Mouse (Mus musculus): ENCODE data around the gene Mlst8.

Mlst8 gene

DNA sequence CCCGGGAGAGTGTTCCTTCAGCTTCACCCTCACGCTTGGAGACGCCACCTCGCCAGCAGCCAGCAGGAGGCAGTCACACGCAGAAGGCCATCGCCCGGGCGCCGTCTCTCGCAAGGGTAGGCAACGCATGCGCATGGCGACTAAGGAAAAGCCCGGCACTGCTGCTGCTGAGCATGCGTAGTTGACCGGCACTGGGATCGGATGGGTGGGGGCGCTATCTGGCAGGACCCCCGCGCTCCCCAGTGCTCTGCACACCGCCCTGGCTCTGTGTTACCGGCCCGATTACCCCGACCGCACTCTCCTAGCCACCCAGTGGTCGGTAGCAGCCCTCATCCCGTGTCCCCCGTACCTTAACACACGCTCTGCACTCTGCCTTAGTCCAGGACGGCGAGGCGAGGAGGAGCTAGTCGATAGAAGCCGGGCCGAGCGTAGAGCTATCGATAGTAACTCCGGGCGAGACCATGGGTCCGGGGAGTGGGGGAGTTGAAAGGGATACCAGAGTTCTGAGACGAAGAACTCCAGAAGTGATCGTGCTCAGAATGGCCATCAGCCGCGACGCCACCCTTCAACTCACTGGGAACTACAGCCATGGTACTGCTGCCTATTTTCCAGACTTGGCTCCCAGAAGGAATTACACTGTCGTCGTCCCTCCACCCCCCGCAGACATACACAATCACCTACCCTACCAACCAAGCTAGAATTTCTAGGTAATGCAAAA, at the start of gene Mlst8:
Gene Mlst8, minus strand, starts transcription at position 416 of the 718 bp plus-strand sequence.
- peak; percentile 95 for DNase-seq

DNA sequence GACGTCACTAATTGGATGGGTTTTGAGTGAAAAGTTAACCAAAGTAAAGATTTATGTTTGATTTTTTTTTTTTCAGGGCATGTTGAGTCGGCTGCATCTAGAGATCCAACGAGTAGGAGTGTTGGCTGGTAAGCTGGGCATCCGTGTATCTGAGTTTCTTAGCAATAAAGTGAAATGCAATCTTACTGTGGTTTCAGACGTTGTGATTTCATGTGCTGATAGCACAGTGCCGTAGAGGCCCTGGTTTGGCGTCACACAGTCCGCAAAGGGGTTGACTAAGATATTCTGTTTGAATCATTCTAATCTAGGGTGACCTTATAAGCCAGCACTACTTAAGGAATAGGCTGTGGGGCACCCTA, 49.7 kb upstream of the Mlst8 start:
- no peak for DNase-seq

DNA sequence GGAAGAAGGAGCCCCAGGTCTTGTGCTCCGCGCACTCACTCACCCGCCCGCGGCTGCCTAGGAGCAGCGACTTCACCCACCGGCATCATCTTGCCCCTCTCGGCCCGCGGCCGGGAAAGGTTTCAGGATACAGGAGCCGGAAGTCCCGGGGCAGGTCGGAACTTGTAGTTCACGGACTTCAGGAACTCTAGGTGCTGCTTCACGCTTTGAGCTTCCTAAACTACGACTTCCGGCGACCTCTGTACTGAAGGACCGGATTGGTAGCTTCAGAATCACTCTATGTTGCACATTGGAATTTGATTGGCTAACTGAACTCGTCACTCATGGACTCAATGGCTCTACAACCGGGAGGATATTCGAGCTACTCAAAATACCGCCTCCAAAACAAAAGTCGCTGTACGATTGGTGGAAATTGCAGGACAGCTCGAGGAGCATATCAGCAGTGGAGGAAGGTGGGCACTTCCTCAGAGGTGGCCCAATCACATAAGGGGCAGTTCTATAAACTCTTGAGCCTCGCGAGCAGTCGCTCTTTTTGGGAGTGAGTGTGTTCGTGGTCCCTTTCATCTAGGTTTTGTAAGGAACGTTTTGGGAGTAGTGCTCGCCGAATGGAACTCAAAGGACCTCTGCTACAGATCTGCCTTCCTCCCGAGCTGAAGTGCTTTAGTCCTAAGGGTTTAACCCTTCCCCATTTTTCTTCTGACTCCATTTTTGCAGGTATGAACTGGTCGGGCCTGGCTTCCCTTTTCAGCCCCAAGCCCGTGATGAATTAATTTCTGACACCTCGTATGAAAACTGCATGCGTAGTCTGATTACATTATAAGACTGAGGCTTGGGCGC, 49.1 kb upstream of the Mlst8 start, which contains the start of gene Traf7:
Gene Traf7, minus strand, starts transcription at position 216 of the 837 bp plus-strand sequence.
- peak; percentile 99 for DNase-seq

DNA sequence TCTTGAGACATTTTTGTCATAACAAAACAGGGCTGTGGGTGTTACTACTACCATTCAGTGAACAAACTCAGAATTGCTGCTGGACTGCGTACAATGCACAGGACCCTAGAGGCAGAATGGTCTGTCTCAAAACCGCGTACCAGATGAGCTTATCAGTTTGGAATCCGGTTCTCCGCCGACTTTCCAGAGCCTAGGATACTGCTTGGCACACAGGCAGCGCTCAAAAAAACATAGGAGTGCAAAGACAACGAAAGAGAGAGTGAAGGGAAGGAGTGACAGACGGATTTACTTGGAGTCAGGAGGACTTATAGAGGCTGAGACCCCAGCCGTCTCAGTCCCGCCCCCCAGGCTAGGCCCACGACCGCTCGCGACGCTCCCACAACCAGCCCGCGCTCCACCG, 48.4 kb upstream of the Mlst8 start:
- no peak for DNase-seq

DNA sequence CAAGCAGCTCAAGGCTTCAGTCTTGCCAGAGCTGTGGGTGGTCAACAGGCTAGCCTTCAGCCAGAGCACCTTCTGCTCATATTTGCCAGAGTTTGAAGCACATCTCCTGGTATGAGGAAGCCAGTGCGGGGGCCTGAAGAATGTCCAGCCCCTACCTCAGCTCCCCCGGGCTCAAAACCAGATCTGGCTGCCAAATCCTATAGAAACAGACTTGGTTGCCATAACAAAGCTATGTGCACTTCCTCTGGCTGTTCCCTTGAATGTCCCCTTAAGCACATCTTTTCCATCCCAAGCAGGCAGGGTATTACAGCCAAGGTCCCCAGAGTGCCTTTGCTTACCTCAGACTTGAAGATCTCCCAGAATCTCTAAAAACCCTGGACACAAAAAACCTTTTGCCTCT, 45.9 kb upstream of the Mlst8 start:
- no peak for DNase-seq

DNA sequence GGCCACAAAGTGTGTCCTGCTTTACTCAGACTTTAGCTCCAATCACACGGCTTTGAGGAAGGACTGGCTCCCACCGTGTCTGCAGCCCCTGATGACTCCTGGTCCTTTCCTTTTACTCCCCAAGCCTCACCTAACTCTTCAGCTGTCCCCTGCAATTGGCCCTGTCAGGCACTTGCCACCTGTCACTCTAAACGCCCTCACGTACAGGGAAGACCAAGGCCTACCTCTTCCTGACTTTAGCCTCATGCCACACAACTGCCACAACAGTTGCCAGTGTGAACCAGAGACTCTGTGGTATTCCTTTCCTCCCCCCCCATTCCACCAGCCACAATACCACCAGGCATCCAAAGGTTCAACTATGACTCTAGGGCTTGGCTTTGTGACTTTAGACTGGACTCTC, 41.6 kb upstream of the Mlst8 start:
- no peak for DNase-seq

DNA sequence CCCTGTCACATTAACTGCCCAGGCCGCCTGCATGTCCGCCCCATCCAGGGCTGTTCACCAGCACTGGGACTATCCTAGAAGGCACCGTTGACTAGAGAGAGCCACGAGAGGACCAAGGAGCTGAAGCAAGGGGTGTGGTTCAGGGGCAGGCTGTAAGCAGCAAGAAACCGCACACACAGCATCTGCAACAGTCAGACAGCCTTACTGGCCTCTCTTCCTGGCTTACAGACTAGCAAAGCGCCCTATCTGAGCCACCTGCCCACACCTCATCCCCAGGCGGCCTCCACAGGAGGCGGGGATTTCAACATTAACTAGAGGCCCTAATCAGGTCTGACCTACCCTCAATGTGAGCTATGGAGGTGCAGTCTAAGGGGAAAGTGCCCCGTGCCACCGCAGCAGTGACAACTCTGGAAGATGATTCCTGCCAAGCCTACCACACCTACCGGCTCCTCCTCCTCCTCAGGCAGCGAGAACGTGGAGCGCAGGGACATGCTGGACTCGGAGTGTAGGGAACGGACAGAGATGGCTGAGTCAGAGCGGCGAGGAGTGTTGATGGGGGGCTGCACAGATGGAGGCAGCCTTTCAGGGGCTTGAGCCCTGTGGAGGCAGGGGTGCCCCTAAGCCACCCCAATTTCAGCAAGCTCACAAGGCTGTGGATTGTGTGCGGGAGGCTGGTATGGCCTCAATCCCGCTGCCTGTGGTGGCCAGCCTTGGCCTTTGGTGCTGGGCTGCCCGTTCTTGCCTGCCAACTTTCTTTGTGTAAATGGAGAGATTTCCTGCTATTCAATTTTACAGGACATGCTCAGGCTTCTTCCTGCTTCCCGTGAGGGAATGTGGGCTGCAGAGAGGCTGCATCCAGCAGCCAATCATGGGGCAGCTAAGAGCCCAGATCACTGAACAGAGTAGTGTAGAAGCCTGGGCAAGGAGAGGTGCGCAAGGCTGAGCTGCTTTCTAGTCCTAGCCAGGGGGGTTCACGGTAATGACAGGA, 35.7 kb upstream of the Mlst8 start:
- DNase-seq = peak; percentile 25

DNA sequence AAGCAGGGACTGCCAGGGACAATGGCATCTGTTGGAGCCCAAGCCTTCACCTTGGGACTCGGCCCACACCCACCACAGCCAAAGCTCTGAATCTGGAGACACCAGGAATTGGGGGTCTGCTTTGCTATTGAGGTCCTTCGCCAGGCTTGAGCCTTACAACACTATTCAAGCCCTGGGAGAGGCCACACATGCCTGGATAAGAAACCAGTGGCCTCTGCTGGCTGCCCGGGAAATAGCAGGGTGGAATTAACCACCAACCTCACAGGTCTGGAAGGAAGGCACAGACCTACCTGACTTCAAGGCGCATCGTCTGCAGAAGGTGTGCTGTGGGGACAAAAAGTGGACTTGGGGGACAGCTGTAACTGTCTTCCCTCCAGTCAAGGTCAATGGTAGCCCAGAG, 34.7 kb upstream of the Mlst8 start:
- DNase-seq = peak; percentile 49

DNA sequence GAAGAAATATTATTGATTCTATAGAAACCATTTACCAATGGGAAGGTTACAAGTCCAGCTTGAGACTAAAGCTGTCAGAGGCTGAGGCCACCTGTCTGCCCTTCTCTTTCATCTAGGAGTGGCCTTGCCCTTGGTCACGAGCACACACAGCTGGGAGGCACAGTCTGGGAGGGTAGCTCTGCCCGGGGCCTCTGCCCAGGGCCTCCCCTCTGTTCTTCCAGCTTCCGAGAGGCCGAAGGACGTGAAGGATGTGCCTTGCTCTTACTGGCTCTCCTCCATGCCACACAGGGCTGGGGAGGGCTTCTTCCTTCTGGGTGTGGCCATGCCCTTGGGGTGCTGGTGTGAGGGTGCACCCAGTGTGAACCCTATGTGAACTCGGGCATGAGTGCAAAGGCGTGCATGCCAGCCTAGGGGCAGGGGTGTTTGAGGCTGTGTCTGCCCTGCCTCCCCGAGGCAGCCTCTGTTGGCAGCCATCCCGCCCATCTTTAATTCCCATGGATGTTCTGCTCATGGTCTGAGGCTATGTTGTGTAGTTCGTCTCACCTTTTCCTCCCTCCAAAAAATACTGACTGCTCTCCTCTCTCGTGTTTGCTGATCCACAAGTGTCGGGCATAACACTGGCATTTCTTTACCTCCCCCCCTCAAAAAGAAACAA, 29.1 kb upstream of the Mlst8 start:
- DNase-seq = no peak

DNA sequence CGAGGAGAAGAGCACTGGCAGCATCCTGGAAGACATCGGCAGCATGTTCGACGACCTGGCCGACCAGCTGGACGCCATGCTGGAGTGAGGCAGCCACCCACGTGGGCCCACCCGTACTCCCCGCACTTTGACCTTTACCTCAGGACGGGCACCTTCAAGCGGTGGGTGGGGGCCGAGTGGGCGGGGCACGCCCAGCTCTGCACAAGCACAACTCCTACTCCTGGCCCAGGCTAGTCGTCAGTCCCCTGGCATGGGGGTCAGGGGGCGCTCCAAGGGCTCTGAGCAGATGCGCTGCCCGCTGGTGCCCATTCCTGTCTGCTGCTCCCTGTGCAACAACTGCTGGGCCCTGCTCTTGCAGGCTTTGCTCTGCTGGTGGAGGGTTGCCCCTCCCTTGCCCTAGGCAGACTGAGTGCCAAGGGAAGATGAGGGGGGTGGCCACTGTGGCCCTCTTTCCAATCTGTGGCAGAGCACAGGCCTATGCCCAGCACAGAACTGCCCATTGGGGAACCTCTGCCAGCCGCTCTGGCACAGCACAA, 28.3 kb upstream of the Mlst8 start:
- no peak for DNase-seq

DNA sequence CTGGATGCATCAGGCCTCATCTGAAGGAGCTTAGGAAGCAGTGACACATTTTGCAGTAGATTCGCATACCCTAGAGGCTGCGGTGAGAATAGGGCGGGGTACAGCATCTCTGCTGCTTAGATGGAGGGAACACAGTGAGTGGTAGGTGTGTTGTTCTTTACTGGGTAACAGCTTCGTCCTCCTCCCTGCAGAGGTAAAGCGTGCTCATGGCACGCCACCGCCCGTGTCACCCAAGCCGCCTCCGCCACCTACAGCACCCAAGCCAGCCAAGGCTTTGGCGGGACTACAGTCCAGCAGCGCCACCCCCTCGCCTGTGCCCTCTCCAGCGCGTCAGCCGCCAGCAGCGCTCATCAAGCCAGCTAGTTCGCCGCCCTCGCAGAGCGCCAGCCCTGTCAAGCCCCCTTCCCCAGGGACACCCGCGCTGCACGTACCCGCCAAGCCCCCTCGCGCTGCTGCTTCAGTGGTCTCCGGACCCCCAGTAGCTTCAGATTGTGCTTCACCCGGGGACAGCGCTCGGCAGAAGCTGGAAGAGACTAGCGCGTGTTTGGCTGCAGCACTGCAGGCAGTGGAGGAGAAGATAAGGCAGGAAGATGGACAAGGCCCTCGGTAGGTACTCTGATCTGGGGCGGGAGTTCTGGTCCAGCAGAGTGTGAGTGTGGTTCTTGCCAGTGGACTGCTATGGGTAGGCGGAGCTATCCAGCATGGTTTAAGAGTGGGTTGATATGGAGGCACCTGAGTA, 27.6 kb upstream of the Mlst8 start:
- DNase-seq = no peak

DNA sequence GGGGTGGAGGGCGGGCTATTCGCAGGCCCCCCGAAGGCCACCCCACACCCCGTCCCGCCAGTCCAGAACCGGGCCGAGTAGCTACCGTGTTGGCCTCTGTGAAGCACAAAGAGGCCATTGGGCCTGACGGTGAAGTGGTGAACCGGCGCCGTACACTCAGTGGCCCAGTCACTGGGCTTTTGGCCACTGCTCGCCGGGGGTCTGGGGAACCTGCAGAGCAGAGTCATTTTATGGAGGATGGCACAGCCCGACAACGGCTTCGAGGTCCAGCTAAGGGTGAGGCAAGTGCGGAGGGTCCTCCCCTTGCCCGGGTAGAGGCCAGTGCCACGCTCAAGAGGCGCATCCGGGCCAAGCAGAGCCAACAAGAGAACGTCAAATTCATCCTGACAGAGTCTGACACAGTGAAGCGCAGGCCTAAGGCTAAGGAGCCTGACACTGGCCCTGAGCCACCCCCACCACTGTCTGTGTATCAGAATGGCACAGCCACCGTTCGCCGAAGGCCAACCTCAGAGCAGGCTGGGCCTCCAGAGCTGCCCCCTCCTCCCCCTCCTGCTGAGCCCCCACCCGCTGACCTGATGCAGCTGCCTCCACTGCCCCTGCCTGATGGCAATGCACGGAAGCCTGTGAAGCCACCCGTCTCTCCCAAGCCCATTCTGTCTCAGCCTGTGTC, 26.5 kb upstream of the Mlst8 start:
- DNase-seq = no peak

DNA sequence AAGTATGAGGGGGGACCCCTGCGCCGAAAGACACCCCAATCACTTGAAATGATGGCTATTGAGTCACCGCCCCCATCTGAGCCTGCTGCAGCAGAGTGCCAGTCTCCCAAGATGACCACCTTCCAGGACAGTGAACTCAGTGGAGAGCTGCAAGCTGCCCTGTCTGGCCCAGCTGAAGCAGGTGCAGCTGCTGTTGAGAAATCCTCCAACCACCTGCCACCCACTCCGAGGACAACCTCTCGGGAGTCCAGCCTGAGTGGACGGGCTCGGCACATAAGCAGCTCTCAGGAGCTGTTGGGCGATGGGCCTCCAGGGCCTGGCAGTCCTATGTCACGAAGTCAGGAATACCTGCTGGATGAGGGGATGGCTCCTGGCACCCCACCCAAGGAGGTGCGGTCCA, 25.2 kb upstream of the Mlst8 start:
- no peak for DNase-seq

DNA sequence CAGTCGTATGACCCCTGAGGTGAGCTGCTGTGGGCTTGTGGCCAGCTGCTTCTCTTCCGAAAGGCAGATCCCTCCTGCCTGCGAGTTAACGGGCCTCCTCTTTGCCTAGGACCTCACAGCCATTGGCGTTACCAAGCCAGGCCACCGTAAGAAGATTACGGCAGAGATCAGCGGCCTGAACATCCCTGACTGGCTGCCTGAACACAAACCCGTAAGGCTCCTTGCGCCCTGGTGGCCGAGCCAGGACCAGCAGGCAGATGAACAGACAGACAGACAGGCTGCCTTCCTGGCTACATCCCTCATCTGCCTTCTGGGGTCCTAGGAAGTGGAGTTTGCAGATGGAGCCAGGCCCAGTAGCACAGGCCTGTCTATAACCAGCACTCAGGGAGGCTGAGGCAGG, 23.3 kb upstream of the Mlst8 start:
- DNase-seq = no peak

DNA sequence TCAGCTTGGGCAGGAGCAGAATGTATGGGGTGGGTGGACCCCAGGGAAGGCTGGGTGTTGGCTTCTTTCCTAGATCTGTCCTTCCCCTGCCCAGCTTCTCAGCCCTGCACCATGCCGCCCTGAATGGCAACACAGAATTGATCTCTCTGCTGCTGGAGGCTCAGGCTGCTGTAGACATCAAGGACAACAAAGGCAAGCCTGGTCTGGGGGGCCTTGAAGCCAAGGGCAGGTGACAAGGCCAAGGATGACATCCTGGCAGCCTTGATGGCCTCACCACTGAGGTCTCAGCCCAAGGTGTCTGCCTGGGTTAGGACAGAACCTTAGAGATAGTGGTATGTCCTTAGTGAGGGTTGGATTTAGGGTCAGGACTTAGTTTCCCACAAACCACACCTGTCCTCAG, 17.1 kb upstream of the Mlst8 start:
- no peak for DNase-seq

DNA sequence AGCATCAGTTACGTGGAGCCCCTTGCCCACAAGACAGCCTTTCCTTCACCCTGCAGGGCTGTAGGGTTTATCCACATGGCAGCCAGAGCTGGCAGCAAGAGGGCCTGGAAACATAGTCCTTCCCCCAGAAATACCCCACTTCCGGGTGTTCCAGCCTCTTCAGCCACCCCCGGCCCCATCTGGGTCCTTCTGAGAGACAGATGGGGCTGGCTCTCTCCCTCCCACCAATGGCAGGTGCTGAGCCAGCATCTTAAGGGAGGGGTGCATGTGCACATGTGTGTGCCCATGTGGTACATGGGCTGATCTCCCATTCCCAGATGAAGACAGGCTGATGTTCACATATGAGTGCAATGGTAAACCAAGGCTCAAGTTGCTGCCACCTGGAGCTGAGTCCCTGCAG, 16.6 kb upstream of the Mlst8 start:
- no peak for DNase-seq

DNA sequence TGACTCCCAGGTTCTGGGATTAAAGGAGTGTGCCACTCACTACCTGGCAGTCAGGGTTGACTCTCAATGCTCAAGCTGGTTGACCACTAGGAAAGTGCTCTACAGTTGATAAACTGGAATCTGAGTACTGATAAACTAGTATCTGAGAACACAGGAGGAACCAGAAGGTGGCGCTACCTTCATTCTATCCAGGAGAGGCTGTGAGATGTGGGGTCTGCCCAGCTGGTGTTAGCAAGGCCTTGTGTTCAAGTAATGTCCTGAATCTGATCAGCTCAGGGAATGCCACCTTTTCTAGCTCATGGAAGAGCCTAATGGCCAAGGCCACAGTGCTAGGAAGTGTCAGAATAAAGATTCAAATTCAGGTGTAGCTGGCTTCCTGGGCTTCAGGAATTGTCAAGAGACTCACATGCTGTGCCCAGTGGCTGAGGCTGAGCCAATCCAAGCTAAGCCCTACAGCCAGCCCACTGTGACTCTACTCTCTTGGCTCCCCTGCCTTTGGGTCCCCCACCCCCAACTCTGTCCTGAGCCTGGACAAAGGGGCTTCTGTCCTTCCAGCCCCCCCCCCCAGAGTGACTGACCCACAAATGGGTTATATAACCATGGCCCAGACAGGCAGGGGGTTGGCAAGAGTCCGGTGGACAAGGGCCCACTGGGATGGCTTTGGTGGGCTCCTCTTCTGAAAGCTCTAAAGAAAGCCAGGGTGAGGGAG, 15.9 kb upstream of the Mlst8 start:
- no peak for DNase-seq

DNA sequence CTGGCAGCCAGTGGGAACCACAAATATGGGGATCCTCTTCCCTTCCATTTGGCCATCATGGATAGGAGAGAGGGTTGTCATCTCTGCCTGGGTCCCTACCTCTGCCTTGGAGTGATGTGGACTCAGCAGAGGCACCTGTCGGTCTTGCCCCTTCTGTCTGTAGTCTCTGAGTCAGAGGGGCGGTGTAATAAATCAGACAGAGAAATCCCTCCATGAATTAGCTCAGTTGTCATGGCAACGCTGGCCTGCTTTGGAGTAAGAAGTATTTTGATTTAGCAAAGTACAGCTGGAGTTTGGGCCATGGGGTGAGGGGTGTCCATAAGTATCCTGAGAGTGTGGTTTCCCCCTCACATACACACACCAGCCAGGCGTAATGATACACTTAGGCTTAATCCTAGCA, 11.5 kb upstream of the Mlst8 start:
- no peak for DNase-seq

DNA sequence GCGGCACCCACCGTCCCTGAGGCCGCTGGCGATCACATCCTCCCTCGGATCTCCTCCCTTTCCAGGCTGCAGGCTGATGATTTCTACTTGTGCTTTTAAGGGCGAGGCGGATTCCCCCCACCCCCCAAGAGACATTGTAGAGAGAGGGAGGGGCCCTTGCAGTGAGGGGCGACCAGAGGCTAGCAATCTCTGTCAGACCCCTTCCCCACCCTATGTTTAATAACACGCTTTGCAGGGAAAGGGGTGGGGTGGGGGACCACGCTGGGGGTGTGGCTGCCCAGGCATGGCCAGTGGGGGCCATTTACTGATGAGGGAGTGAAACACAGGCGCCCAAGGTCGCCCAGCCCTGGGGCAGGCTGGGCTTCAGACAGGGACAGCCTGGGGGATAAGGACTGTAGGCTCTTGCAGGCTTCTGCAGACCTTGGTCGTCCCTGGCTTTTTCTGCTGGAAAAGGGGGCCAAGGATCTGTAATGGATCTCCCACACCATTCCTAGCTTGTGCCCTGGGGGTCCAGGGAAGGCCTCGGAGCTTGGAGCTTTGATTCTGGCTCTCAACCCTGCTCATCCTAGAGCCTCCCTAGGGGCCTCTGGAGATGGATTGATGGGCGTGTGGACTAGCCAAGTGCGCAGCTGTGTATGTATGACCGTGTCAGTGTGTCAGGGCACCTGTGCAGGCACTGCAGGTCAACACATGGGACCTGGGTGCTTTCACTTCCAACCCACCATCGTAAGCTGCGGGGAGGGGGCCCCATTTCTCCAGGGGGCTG, 10.6 kb upstream of the Mlst8 start:
- DNase-seq = no peak
